Mouse (Mus musculus): ENCODE data around the gene Vmn1r37. TPM values are rescaled to one million over a fixed set of nuclear protein-coding genes. Genes with fewer than 3 reads are reported as not detected.

The Vmn1r37 gene
- total RNA-seq (2023): not detected

GRCm38 (mm10) chr6:66729082-66729481 is at the start of gene Vmn1r37:
Gene Vmn1r37, plus strand, starts transcription at chr6:66729382.

GRCm38 (mm10) chr6:66685806-66686205 is 43.4 kb upstream of the Vmn1r37 start, which contains the start of gene Vmn1r35:
Gene Vmn1r35, minus strand, starts transcription at chr6:66685906.

GRCm38 (mm10) chr6:66719068-66719467 is 10.1 kb upstream of the Vmn1r37 start, which contains the start of gene Vmn1r36:
Gene Vmn1r36, minus strand, starts transcription at chr6:66719168.

GRCm38 (mm10) chr6:66782527-66782926 is 53.3 kb downstream of the Vmn1r37 start, which contains the start of gene Vmn1r38:
Gene Vmn1r38, minus strand, starts transcription at chr6:66782627.

Other genes with a start within 250 kb of the Vmn1r37 start
- 10 to 100 TPM; 33.8 to 38.8 TPM for gene Mad2l1, start 194.0 kb upstream of the Vmn1r37 start, total RNA-seq (2023)
- gene Vmn1r32, start 169.3 kb upstream of the Vmn1r37 start, total RNA-seq (2023): not detected
- not detected for gene Vmn1r33, start 111.1 kb upstream of the Vmn1r37 start, total RNA-seq (2023)
- not detected for gene Vmn1r34, start 85.5 kb upstream of the Vmn1r37 start, total RNA-seq (2023)
- not detected for gene Vmn1r35, start 43.5 kb upstream of the Vmn1r37 start, total RNA-seq (2023)
- not detected for gene Vmn1r36, start 10.2 kb upstream of the Vmn1r37 start, total RNA-seq (2023)
- not detected for gene Vmn1r38, start 53.2 kb downstream of the Vmn1r37 start, total RNA-seq (2023)
- not detected for gene Vmn1r39, start 81.2 kb downstream of the Vmn1r37 start, total RNA-seq (2023)
- 10 to 100 TPM; 59.1 to 61.6 TPM for gene Gng12, start 167.0 kb downstream of the Vmn1r37 start, total RNA-seq (2023)

All from neutrophil, adult 59 days (primary cell).